15 mouse cellular contexts compared by ENCODE assay signal in the genomic region with DNA sequence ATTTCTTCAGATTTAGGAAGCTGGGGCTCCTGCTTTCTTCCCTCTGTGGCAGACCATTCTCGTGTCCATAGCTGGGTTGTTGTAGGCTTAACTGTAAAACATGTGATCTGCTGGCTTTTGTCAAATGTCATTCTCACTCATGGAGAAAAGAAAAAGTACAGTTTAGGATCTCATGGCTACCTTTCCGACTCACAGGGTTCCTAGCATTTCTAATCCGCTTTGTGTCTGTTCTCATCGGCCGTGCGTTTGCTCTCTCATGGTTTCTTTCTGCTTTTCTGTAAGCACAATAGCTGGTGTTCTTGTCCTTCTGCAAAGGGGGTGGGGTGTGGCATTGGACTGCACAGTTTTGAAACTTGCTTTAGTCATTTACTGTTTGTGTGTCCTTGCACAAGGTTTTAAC. TPM values are rescaled to one million over a fixed set of nuclear protein-coding genes. Genes with fewer than 3 reads are reported as not detected.
DNase-seq lines count a peak whose midpoint lies in the region; ATAC-seq and TF ChIP-seq lines count a peak whose summit lies in the region.
"Had no signal": no experiment of that assay in that cellular context is flagged by ENCODE, and none has a peak within 500 bp of the region (broad histone marks: within the 10 kb centered on the region; RNA-seq: fewer than 3 reads in every experiment).

No protein-coding gene starts in this region.

- H3K9ac ChIP-seq in heart, embryonic 14.5 days (ENCODE audit: low read length) = no peak overlapping the region
- H3K9ac ChIP-seq: embryonic facial prominence, embryonic 12.5 days; limb, embryonic 12.5 days; liver, embryonic 14.5 days; stomach, embryonic 15.5 days had no signal

- 63% methylated on average over 6 of the region's 6 CpGs for WGBS in heart, embryonic 14.5 days

- H3K4me3 ChIP-seq in heart, embryonic 14.5 days (ENCODE audit: control insufficient read depth in 1 of 2, insufficient read depth in 1 of 2, low read depth in 1 of 2, low read length in 2 of 2) = no peak overlapping the region
- H3K4me3 ChIP-seq in layer of hippocampus, adult 2 months = peak overlapping the region; percentile 14
- H3K4me3 ChIP-seq: embryonic facial prominence, embryonic 12.5 days; heart, embryonic 10.5 days; limb, embryonic 12.5 days; stomach, embryonic 15.5 days had no signal

- intact Hi-C loops in heart, postnatal 14 days (cut with DNase I) = loop anchor here (5.0 kb wide), 1 partner anchor 66 kb away; no protein-coding TSS in a partner anchor
- intact Hi-C loops in gastrocnemius, postnatal 14 days (cut with DNase I; ENCODE audit: low total_unique reads) = no loop called here

- H3K27ac ChIP-seq in heart, embryonic 14.5 days (replicated peaks in 1 of 2; ENCODE audit: control insufficient read depth in 1 of 2, insufficient read depth in 1 of 2, low read depth in 2 of 2, low read length in 2 of 2) = no peak overlapping the region
- H3K27ac ChIP-seq in layer of hippocampus, adult 2 months = no peak overlapping the region
- H3K27ac ChIP-seq: embryonic facial prominence, embryonic 12.5 days; heart, embryonic 10.5 days; limb, embryonic 12.5 days; liver, embryonic 14.5 days; stomach, embryonic 15.5 days had no signal

- no peak for TF ChIP-seq CTCF in layer of hippocampus, adult 2 months (conservative IDR thresholded peaks at IDR 0.05)

- no peaks in the 10 kb centered on the region for H3K9me3 ChIP-seq in heart, embryonic 14.5 days (ENCODE audit: control insufficient read depth, low read length)
- H3K9me3 ChIP-seq: embryonic facial prominence, embryonic 12.5 days; G1E; heart, embryonic 10.5 days; limb, embryonic 12.5 days; stomach, embryonic 15.5 days had no signal

- H3K27me3 ChIP-seq in heart, embryonic 14.5 days (ENCODE audit: control insufficient read depth, insufficient read depth, low read length) = no peaks in the 10 kb centered on the region
- H3K27me3 ChIP-seq: embryonic facial prominence, embryonic 12.5 days; stomach, embryonic 15.5 days had no signal

- H3K4me1 ChIP-seq in heart, embryonic 14.5 days (ENCODE audit: control insufficient read depth in 2 of 2, insufficient read depth in 2 of 2, low read length in 2 of 2) = peaks cover 4 to 5% of the 10 kb centered on the region in 2 experiments
- H3K4me1 ChIP-seq: stomach, embryonic 15.5 days had no signal

- ATAC-seq in heart, embryonic 14.5 days (ENCODE audit: insufficient number of reproducible peaks, insufficient read depth, low FRiP score, low read depth) = no peak

- H3K4me2 ChIP-seq in heart, embryonic 14.5 days (ENCODE audit: low read length) = peak overlapping the region; percentile 46
- H3K4me2 ChIP-seq: embryonic facial prominence, embryonic 12.5 days; limb, embryonic 12.5 days; stomach, embryonic 15.5 days had no signal

- DNase-seq in adrenal gland, adult 2 months = peak; percentile 38
- no peak for DNase-seq in adrenal gland, adult 18-20 months (ENCODE audit: low spot score in 2 of 2)
- no peak for DNase-seq in heart, postnatal 14 days
- no peak for DNase-seq in layer of hippocampus, adult 2 months (ENCODE audit: low spot score in 2 of 2)
- DNase-seq in layer of hippocampus, postnatal 14 days (ENCODE audit: low spot score in 2 of 2) = no peak
- DNase-seq in brain, adult 2 months (ENCODE audit: low read depth, low spot score) = peak; percentile 34
- no peak for DNase-seq in gastrocnemius, postnatal 14 days
- DNase-seq: right cerebral cortex, postnatal 14 days had no signal

- H3K36me3 ChIP-seq in heart, embryonic 14.5 days (ENCODE audit: control insufficient read depth, insufficient read depth, low read length) = no peaks in the 10 kb centered on the region
- H3K36me3 ChIP-seq: embryonic facial prominence, embryonic 12.5 days; G1E; heart, embryonic 10.5 days; limb, embryonic 12.5 days; stomach, embryonic 15.5 days had no signal

RNA-seq across cellular contexts. Expression of gene Sec61b, which starts 28.6 kb away (rescaled TPM):
- total RNA-seq in adrenal gland, adult 2 months (2021) = 100 to 1,000 TPM; 210 to 256 TPM
- polyA plus RNA-seq in adrenal gland, adult 2 months (2012; rRNA removed) = 619 and 728 TPM in 2 replicates
- total RNA-seq in adrenal gland, adult 18-20 months (2021) = 100 to 1,000 TPM; 177 to 216 TPM
- polyA plus RNA-seq in heart, embryonic 14.5 days (2014; fragmentation: Nextera tagmentation; extraction: Ambion mirVana) = 146 and 156 TPM in 2 replicates
- 10 to 100 TPM; 26.6 to 27.8 TPM for total RNA-seq in heart, postnatal 14 days (2021)
- total RNA-seq in layer of hippocampus, adult 2 months (2021) = 10 to 100 TPM; 47.2 to 53.3 TPM
- total RNA-seq in layer of hippocampus, postnatal 14 days (2021) = 10 to 100 TPM; 62.5 to 67.3 TPM
- total RNA-seq in gastrocnemius, postnatal 14 days (2021) = 10 to 100 TPM; 41.9 to 56.6 TPM

RNA-seq across cellular contexts. Expression of gene Alg2, which starts 28.9 kb away (rescaled TPM):
- 100 to 1,000 TPM; 119 to 162 TPM for total RNA-seq in adrenal gland, adult 2 months (2021)
- polyA plus RNA-seq in adrenal gland, adult 2 months (2012; rRNA removed) = 98.7 and 125 TPM in 2 replicates
- 100 to 1,000 TPM in 1 of 2 experiments, 10 to 100 TPM in 1; 90.5 to 148 TPM for total RNA-seq in adrenal gland, adult 18-20 months (2021)
- 24.4 and 29.1 TPM in 2 replicates for polyA plus RNA-seq in heart, embryonic 14.5 days (2014; fragmentation: Nextera tagmentation; extraction: Ambion mirVana)
- total RNA-seq in heart, postnatal 14 days (2021) = 1 to 10 TPM; 8.7 to 9.1 TPM
- 100 to 1,000 TPM; 138 to 146 TPM for total RNA-seq in layer of hippocampus, adult 2 months (2021)
- total RNA-seq in layer of hippocampus, postnatal 14 days (2021) = 100 to 1,000 TPM; 166 to 170 TPM
- total RNA-seq in gastrocnemius, postnatal 14 days (2021) = 10 to 100 TPM; 12.8 to 15.7 TPM

Comparison
In these comparisons a context has a peak if more than half of its experiments do, and no peak if none do; other contexts are left out.
1. DNase-seq: peak in adrenal gland, adult 2 months (single experiment) and brain, adult 2 months (single experiment); none in adrenal gland, adult 18-20 months (0 of 2), heart, postnatal 14 days (0 of 2), layer of hippocampus, adult 2 months (0 of 2), layer of hippocampus, postnatal 14 days (0 of 2) and gastrocnemius, postnatal 14 days (single experiment).
2. RNA of gene Alg2, which starts 28.9 kb away (total RNA-seq): 166 to 170 TPM in layer of hippocampus, postnatal 14 days, 119 to 162 TPM in adrenal gland, adult 2 months, 90.5 to 148 TPM in adrenal gland, adult 18-20 months and 138 to 146 TPM in layer of hippocampus, adult 2 months; 12.8 to 15.7 TPM in gastrocnemius, postnatal 14 days and 8.7 to 9.1 TPM in heart, postnatal 14 days; every median in the first group is over 4 times any median in the second.